In genomic region chr9:100462098-100462497, GRCm38 (mm10) we compare ENCODE assay signal across 11 mouse cellular contexts. TPM values are rescaled to one million over a fixed set of nuclear protein-coding genes. Genes with fewer than 3 reads are reported as not detected.
A peak's percentile ranks its signal among the peaks of the same experiment; 100 is the strongest.
DNase-seq lines count a peak whose midpoint lies in the region; ATAC-seq and TF ChIP-seq lines count a peak whose summit lies in the region.
"Had no signal": no experiment of that assay in that cellular context is flagged by ENCODE, and none has a peak within 500 bp of the region (broad histone marks: within the 10 kb centered on the region; RNA-seq: fewer than 3 reads in every experiment).

No protein-coding gene starts in this region.

- H3K4me1 ChIP-seq in thymus, adult 2 months (replicated peaks; ENCODE audit: control insufficient read depth, insufficient read depth, low read length), result peaks cover 51% of the 10 kb centered on the region
- H3K4me1 ChIP-seq: hindbrain, embryonic 13.5 days; liver, embryonic 12.5 days had no signal

- DNase-seq in heart, adult 9 months (ENCODE audit: low spot score in 2 of 2), result peak; percentile 54 to 62
- DNase-seq in heart, adult 8-10 months (ENCODE audit: low spot score), result no peak
- peak; percentile 34 for DNase-seq in thymus, adult 2 months
- no peak for DNase-seq in thymus, postnatal 10 days (ENCODE audit: low spot score in 2 of 2)
- peak; percentile 38 for DNase-seq in thymus, postnatal 4 days
- DNase-seq in urinary bladder, adult 18-20 months (ENCODE audit: low spot score in 2 of 2), result no peak
- DNase-seq in embryo, embryonic 11 days, result no peak

- TF ChIP-seq CTCF in thymus, adult 2 months (IDR thresholded peaks at IDR 0.05; ENCODE audit: borderline replicate concordance, control insufficient read depth, extremely low read depth, insufficient read depth, low read length, poor library complexity), result no peak

- ATAC-seq in megakaryocyte, adult 5-6 weeks (ENCODE audit: poor library complexity, severe bottlenecking), result peak; percentile 38; the same call in 1 of the 2 replicates
- ATAC-seq: liver, embryonic 12.5 days had no signal

- no peak overlapping the region for H3K4me3 ChIP-seq in thymus, adult 2 months (ENCODE audit: control insufficient read depth, insufficient read depth, low read length)
- H3K4me3 ChIP-seq: hindbrain, embryonic 13.5 days; liver, embryonic 12.5 days; myocyte had no signal

- WGBS in thymus, adult 2 months, result 15% methylated on average over 4 of the region's 4 CpGs

- H3K36me3 ChIP-seq in thymus, adult 2 months (ENCODE audit: control insufficient read depth, insufficient read depth, low read length), result no peaks in the 10 kb centered on the region

- TF ChIP-seq POLR2A in thymus, adult 2 months (IDR thresholded peaks at IDR 0.05; ENCODE audit: control insufficient read depth, extremely low read depth, insufficient read depth, low read length, poor library complexity), result no peak

- H3K27ac ChIP-seq in thymus, adult 2 months (ENCODE audit: control insufficient read depth, insufficient read depth, low read length), result peak overlapping the region; percentile 42
- H3K27ac ChIP-seq: hindbrain, embryonic 13.5 days; liver, embryonic 12.5 days had no signal

- no peaks in the 10 kb centered on the region for H3K27me3 ChIP-seq in thymus, adult 2 months (ENCODE audit: control insufficient read depth, insufficient read depth, low read length)
- H3K27me3 ChIP-seq: hindbrain, embryonic 13.5 days; liver, embryonic 12.5 days had no signal

RNA-seq across cellular contexts. Expression of gene Il20rb, which starts 24.5 kb away (rescaled TPM):
- total RNA-seq in heart, adult 8-10 months (2022), result 1 to 10 TPM in 3 of 4 experiments, under 1 TPM in 1; 0.97 to 1.7 (median 1.2) TPM
- polyA plus RNA-seq in thymus, adult 2 months (2012; rRNA removed), result 8.0 and 8.3 TPM in 2 replicates
- 0.91 and 1.4 TPM in 2 replicates for total RNA-seq in megakaryocyte, adult 5-6 weeks (2015)
- total RNA-seq in megakaryocyte, adult 5-6 weeks (2017), result 1.6 TPM in 2 replicates

Comparison
In these comparisons a context has a peak if more than half of its experiments do, and no peak if none do; other contexts are left out.
1. DNase-seq: peak in heart, adult 9 months (2 of 2), thymus, adult 2 months (single experiment) and thymus, postnatal 4 days (single experiment); none in heart, adult 8-10 months (single experiment), thymus, postnatal 10 days (0 of 2), urinary bladder, adult 18-20 months (0 of 2) and embryo, embryonic 11 days (single experiment).